Mouse (Mus musculus) testis, adult 2 months (tissue): ENCODE measurements at regions not wholly inside any gene's neighbourhood (a gene's known extent, or its start where the extent isn't known, plus 50 kb on each side); places are given as distances from the start of the nearest gene placed in this dataset.

Source experiments
- CTCF ChIP-seq: fragments of 200-500 bp; IDR thresholded peaks from 2 replicates; pipeline ENCODE4 v1.5.1; 2012; ENCODE audit warnings: low read depth, mild to moderate bottlenecking, inconsistent platforms, low read length, moderate library complexity; ENCODE audit not compliant: control insufficient read depth, insufficient read depth, insufficient replicate concordance
- POLR2A ChIP-seq: fragments of 200-500 bp; IDR thresholded peaks from 2 replicates; pipeline ENCODE4 v1.6.1; 2012; ENCODE audit warnings: low read depth, mild to moderate bottlenecking, inconsistent platforms, low read length, moderate library complexity; ENCODE audit not compliant: control insufficient read depth

GRCm38 (mm10) chr7:129134176-129134575 lies 122.7 kb upstream of the Plpp4 start:
- TF ChIP-seq CTCF (no peak), POLR2A (no peak)
